Mouse (Mus musculus): ENCODE measurements around the gene Gm5108. TPM values are rescaled to one million over a fixed set of nuclear protein-coding genes. Genes with fewer than 3 reads are reported as not detected.

Gm5108 gene
- polyA plus RNA-seq, 1 experiment from 2014 or later: not detected

DNA sequence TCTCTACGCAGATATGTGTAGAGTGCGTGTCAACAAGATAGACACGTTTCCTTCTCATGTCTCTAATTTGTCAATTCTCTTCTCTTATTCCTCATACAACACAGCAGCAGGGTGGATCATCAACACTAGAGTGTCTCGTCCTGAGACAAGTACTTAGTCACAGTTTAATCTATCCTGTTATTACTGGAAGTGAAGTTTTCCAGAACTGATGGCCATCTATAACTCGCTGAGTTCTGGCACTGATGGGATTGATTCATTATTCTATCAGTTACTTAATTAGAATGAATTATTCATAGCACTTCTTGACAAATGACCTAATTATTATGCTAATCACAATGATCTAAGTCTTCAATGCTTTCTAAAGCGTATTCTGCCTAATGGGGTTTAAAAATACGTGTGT, 28.1 kb downstream of the Gm5108 start:
- H3K9me3 ChIP-seq: no peaks in the 10 kb centered on the region
- DNase-seq (ENCODE audit: extremely low spot score, low spot score): no peak
- H3K4me3 ChIP-seq: no peak overlapping the region
- H3K27me3 ChIP-seq (ENCODE audit: poor library complexity, severe bottlenecking): no peaks in the 10 kb centered on the region
- 78% methylated on average over 7 of the region's 7 CpGs for WGBS
- H3K27ac ChIP-seq: no peak overlapping the region
- no peaks in the 10 kb centered on the region for H3K4me1 ChIP-seq
- no peaks in the 10 kb centered on the region for H3K36me3 ChIP-seq (replicated peaks)

DNA sequence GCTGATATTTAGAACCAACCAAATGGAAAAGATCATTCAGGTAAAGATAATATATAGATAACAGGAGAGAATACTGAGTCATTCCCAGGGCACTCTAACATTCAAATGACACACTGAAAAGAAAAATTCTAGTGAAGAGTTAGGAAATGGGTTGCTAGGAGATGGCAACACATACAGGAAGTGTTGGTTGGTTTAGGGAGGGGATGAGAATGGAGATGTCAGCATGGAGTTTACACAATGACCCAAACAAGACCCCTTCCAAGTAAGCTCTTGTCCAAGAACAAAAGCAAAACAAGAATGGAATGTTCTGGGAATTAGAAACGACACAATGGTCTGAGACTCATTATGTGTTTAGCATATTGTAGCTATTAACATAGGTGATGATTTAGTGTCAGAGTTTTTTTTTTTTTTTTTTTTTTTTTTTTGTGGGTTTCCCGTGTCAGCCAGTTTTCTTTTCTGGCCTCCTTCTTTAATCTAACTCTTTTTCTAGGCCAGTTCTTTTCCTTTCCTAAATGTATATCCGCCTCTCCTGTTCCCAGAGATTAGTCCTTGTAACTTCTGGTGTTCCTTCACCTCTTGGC, 40.6 kb downstream of the Gm5108 start:
- Histone ChIP-seq H3K4me1 (no peaks in the 10 kb centered on the region), H3K9me3 (no peaks in the 10 kb centered on the region), H3K27me3 (ENCODE audit: poor library complexity, severe bottlenecking) (no peaks in the 10 kb centered on the region), H3K27ac (no peak overlapping the region), H3K36me3 (replicated peaks) (no peaks in the 10 kb centered on the region), H3K4me3 (no peak overlapping the region)
- 60% methylated on average over 3 of the region's 3 CpGs for WGBS
- DNase-seq (ENCODE audit: extremely low spot score, low spot score): no peak

DNA sequence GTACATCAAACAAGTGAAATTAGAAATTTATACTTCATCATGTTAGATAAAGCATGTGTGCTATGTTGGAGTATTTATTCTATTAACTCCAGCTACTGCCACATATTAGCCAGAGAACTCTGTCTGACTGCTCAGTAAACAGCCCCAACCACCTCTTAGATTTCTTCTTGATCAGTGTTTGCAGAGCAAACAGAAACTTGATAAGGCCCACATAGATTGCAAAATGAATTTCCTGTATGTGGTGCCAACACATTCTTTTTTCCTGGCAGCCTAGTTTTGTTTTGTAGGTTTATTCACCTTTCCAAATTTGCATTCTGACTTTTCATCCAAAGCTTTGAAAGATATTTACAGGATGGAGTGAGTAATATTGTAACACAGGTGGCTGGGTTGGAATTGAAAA, 49.0 kb downstream of the Gm5108 start:
- Histone ChIP-seq H3K9me3 (no peaks in the 10 kb centered on the region), H3K27me3 (ENCODE audit: poor library complexity, severe bottlenecking) (no peaks in the 10 kb centered on the region), H3K4me1 (no peaks in the 10 kb centered on the region), H3K36me3 (replicated peaks) (no peaks in the 10 kb centered on the region), H3K27ac (no peak overlapping the region), H3K4me3 (no peak overlapping the region)
- DNase-seq (ENCODE audit: extremely low spot score, low spot score): no peak

DNA sequence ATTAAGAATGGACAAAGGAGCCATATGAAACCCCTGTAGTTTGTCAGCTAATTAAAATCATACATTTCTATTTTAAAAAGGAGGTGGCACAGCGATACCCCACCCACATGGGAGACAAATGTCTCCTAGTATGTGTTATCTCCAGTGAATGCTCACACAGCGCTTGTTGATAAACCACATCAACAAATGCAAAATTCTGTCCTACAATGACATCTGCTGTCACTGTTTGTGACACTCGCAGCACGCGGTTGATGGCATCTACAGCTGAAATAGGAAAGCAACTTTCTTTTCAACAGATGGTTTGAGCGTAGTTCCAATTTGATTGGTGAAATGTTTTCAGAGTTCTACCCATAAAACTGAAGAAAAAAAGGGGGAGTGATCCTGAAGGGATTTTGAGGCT, 61.1 kb downstream of the Gm5108 start:
- DNase-seq (ENCODE audit: extremely low spot score, low spot score): no peak
- Histone ChIP-seq H3K27me3 (ENCODE audit: poor library complexity, severe bottlenecking) (peaks cover 59% of the 10 kb centered on the region), H3K4me1 (peaks cover 9% of the 10 kb centered on the region), H3K4me3 (no peak overlapping the region), H3K27ac (no peak overlapping the region), H3K9me3 (no peaks in the 10 kb centered on the region), H3K36me3 (replicated peaks) (no peaks in the 10 kb centered on the region)
- WGBS: 94% methylated on average over 6 of the region's 6 CpGs

DNA sequence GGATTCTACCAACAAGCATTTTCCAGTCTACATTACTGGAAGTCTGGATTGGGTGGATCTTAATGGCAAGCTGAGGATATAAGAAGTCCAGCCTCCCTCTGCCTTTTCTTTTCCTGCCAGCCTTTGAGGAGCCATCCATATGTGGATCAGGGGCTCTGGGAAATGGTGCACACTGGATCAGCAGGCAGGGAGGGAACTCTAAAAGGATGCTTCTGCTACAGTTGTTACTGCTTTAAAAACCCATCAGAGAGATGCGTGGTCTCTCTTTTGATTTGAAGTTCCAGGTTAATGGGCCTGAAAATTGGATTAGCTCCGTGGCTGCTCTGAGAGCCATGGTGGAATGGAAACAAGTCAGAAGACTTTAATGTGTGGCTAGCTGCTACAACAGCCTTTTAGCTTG, 62.4 kb downstream of the Gm5108 start:
- peaks cover 9% of the 10 kb centered on the region for H3K4me1 ChIP-seq
- H3K9me3 ChIP-seq: no peaks in the 10 kb centered on the region
- no peak overlapping the region for H3K27ac ChIP-seq
- DNase-seq (ENCODE audit: extremely low spot score, low spot score): no peak
- no peak overlapping the region for H3K4me3 ChIP-seq
- peaks cover 68% of the 10 kb centered on the region for H3K27me3 ChIP-seq (ENCODE audit: poor library complexity, severe bottlenecking)
- 5% methylated on average over 2 of the region's 2 CpGs for WGBS
- no peaks in the 10 kb centered on the region for H3K36me3 ChIP-seq (replicated peaks)

DNA sequence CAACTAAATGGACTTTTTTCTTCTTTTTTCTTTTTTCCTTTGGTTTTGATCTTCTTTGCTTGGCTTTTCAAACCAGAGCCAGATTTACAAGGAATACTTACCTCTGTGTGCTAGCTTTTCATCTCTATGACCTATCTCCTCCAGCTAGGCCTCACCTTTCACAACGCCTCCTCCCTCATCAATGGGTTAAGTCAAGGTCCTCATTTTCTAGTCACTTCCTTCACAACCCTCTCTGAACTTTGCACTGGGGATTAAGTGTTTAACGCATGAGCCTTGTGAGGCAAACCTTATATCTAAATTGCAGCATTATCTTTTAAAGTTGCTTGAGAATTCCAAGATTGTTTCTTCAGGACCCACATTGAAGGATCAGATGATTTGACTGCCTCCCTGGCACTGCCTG, 63.0 kb downstream of the Gm5108 start:
- WGBS: 56% methylated on average over 2 of the region's 2 CpGs
- DNase-seq (ENCODE audit: extremely low spot score, low spot score): no peak
- H3K9me3 ChIP-seq: no peaks in the 10 kb centered on the region
- H3K36me3 ChIP-seq (replicated peaks): no peaks in the 10 kb centered on the region
- H3K4me1 ChIP-seq: peaks cover 9% of the 10 kb centered on the region
- H3K27ac ChIP-seq: no peak overlapping the region
- H3K27me3 ChIP-seq (ENCODE audit: poor library complexity, severe bottlenecking): peaks cover 63% of the 10 kb centered on the region
- H3K4me3 ChIP-seq: no peak overlapping the region

DNA sequence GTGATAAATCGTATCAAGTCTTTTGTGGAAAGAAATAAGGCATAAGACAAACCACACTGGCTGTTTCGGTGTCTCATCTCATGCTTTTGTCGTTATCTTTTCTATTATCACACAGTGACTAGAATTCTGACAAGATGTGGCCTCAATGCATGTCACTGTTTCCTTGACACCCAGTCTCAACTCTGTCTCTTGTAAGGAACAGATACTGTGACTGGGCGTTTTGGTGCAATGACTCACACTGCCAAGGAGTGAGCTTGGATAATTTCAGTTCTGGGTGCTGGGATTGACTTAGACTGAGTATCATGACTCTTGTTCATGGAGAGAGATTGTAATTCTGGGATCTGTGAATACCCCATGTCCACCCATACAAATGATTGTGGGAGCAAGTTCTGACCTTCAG, 65.6 kb downstream of the Gm5108 start:
- WGBS: 90% methylated on average over 4 of the region's 4 CpGs
- H3K27me3 ChIP-seq (ENCODE audit: poor library complexity, severe bottlenecking): peaks cover 39% of the 10 kb centered on the region
- no peak overlapping the region for H3K27ac ChIP-seq
- no peak overlapping the region for H3K4me3 ChIP-seq
- H3K36me3 ChIP-seq (replicated peaks): no peaks in the 10 kb centered on the region
- no peaks in the 10 kb centered on the region for H3K9me3 ChIP-seq
- H3K4me1 ChIP-seq: peaks cover 9% of the 10 kb centered on the region
- DNase-seq (ENCODE audit: extremely low spot score, low spot score): no peak

DNA sequence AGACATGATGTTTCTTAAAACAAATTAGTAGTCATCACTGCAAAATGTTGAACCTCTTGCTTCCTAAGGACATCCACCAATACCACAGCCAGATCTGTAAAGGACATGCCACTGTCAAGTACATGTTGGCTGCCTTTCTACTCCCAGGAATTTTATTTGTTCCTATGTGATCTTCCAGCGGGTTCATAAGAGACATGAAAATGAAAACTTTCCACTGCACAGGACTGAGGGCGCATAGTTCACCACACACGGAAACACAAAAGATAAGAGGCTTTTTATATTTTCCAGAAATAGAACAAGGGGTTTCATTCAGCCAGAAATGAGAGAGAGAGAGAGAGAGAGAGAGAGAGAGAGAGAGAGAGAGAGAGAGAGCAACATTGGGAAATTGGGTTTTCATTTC, 70.1 kb downstream of the Gm5108 start:
- no peaks in the 10 kb centered on the region for H3K9me3 ChIP-seq
- WGBS: 82% methylated on average over 3 of the region's 3 CpGs
- peaks cover 33% of the 10 kb centered on the region for H3K27me3 ChIP-seq (ENCODE audit: poor library complexity, severe bottlenecking)
- no peak overlapping the region for H3K27ac ChIP-seq
- no peaks in the 10 kb centered on the region for H3K4me1 ChIP-seq
- H3K4me3 ChIP-seq: no peak overlapping the region
- H3K36me3 ChIP-seq (replicated peaks): no peaks in the 10 kb centered on the region
- DNase-seq (ENCODE audit: extremely low spot score, low spot score): no peak

DNA sequence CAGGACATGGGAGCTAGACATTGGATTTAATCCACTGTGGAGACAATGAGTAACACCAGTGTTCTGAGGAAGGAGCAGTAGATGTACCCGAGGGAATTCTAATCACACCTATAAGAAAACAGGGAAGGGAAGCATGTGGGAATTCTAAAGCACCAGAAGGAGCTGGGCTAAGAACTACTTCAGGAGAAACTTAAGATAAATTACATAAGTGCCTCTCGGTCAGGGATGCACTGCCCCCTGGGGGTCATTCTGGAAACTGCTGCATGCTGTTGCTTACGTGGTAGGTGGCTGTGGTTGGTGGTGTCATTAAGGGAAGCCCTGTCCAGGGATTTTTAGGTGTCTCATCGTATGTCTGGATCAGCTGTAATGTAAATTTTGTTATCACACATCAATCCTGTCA, 71.1 kb downstream of the Gm5108 start:
- H3K9me3 ChIP-seq: no peaks in the 10 kb centered on the region
- H3K36me3 ChIP-seq (replicated peaks): no peaks in the 10 kb centered on the region
- H3K27ac ChIP-seq: no peak overlapping the region
- H3K4me1 ChIP-seq: no peaks in the 10 kb centered on the region
- 27% methylated on average over 4 of the region's 4 CpGs for WGBS
- DNase-seq (ENCODE audit: extremely low spot score, low spot score): peak; percentile 74
- peaks cover 24% of the 10 kb centered on the region for H3K27me3 ChIP-seq (ENCODE audit: poor library complexity, severe bottlenecking)
- H3K4me3 ChIP-seq: no peak overlapping the region

DNA sequence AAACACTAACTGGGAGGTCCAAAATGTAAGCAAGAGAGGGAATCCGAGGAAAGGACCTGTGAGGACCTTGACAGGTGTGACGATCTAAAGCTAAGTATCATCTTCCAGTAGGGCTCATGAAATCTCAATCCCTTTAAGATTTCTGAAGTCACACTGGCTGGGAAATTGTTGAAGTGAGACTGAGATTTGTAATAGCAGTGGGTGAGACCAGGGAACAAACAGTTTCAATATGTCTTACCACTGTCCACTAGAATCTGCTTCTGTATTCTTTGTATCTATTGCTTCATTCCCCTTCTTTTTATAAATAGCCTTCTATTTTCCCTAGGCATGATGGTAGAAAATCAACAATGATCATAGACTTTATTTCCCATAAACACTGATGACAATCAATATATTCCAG, 79.4 kb downstream of the Gm5108 start:
- Histone ChIP-seq H3K4me1 (no peaks in the 10 kb centered on the region), H3K9me3 (no peaks in the 10 kb centered on the region), H3K27me3 (ENCODE audit: poor library complexity, severe bottlenecking) (no peaks in the 10 kb centered on the region), H3K4me3 (no peak overlapping the region), H3K27ac (no peak overlapping the region), H3K36me3 (replicated peaks) (no peaks in the 10 kb centered on the region)
- DNase-seq (ENCODE audit: extremely low spot score, low spot score): no peak
- 88% methylated on average over 2 of the region's 2 CpGs for WGBS

Other genes starting within 250 kb of the Gm5108 start
- gene Atp8a1, start 94.2 kb upstream of the Gm5108 start, polyA plus RNA-seq (2016; fragmentation: Nextera tagmentation; extraction: Ambion mirVana): 11.6 and 15.1 TPM in 2 replicates
- gene Gm21905, start 4.8 kb downstream of the Gm5108 start, polyA plus RNA-seq (2016; fragmentation: Nextera tagmentation; extraction: Ambion mirVana): not detected in 2 replicates
- not detected in 2 replicates for gene Grxcr1, start 90.2 kb downstream of the Gm5108 start, polyA plus RNA-seq (2016; fragmentation: Nextera tagmentation; extraction: Ambion mirVana)

Measured in forebrain, embryonic 10.5 days (tissue).